Mouse (Mus musculus) lung, postnatal 14 days (tissue): ENCODE data around the gene Igfn1.

Source experiments
- DNase-seq: peaks from one replicate; pipeline ENCODE4 v3.0.0; 2021

Gene Igfn1

GRCm38 (mm10) chr1:136007211-136008158 lies 1.3 kb upstream of the Igfn1 start, which contains the start of gene Tmem9:
Gene Tmem9, plus strand, starts transcription at chr1:136008150.
- DNase-seq = peak; percentile 76

DNA sequence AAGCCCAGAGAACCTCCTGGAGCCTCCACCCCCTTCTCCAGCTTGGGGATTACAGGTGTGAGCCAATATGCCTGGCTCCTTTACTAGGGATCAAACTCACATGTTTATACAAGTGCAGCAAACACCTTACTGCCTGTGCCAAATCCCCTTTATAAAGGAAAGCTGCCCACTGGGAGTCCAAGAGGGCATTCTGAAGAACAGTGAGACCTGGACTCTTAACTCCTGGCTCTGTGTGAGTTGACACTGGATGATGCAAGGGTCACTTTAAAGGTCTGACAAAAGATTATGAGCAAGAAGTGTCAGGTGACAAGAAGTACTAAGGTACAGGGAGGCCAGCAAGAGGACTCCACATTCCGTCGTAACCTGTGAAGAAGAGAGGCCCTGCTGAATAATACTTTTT lies 4.7 kb downstream of the Igfn1 start:
- DNase-seq = no peak

DNA sequence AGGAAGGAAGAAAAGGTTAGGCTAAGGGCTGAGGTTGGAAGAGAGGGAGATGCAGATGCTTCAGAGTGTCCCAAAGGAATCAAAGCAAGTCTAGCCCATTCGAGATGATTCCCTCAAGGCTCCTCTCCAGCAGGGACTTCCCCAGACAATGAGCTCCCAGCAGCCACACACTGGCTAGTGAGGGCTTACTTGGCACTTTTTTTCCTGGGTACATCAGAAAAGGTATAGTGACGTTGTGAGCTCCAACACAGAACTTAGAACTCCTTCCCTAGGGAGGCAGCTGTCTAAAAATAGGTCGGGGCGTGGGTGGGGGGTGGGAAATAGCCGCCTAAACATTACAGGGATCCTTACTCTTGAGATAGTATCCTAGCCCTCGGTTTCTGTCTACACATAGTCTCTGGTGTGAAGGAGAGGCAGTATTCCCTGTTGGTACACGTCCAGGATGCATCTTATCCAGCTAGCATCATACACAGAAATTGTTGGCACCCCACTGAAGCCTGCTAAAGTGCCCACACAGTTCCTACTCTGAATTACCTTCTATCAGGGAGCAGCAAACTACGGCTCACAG lies 6.3 kb downstream of the Igfn1 start:
- DNase-seq = no peak

DNA sequence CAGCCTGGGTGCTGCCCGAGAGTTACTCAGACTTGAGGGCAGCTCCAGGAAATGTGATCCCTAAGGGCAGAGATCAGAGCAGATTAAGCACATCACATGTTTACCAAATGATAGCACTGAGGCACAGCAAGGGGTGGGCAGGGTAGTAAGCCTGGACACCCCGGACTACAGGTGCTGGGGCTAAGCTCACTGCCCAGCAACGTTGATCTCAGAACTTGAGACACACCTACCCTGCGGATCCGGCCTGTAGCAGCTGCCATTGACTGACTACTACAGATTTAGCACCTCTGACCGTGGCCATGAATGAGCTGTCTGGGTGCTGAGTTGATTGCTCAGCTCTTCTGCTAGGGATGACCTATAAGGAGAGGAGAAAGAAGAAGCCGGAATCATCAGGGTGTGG lies 8.6 kb downstream of the Igfn1 start:
- no peak for DNase-seq

DNA sequence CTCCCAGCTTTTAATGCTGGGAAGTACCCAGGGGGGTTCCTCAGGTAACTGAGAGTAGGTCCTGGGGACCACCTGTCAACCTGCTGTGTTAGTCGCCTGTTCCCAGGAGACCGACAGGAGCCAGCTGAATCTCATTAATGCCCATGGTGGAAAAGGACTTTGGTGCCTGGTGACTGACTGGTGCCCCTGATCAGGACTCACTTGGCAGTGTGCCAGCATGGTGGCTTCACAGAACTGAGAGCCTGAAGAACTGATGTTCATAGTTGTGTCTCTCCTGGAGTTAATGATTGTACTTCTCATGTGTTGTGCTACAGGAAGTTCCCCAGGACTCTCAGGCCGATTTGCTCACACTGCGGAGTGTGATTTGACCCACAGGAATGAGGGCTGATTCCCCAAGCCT lies 12.7 kb downstream of the Igfn1 start:
- DNase-seq = no peak

DNA sequence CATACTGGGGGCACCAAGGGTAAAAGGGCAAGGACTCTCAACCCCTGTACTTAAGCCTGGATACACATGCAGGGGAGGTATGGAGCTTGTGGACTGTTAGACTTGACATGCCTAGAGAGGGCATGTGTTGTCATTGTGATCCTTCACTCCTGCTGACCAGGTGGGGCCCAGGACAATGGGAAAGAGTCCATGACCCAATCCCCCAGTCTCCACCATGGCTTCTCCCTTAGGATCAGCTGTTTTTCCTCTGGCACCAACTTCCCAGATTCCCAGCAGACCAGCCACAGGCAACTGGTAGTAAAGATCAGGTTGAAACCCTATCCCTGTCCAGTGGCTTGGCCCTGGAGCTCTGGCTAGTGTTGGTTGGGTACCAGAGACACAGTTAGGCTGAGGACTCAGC lies 16.3 kb downstream of the Igfn1 start:
- no peak for DNase-seq

GRCm38 (mm10) chr1:135984105-135984504 lies 22.0 kb downstream of the Igfn1 start:
- no peak for DNase-seq

GRCm38 (mm10) chr1:135972576-135972975 lies 33.6 kb downstream of the Igfn1 start:
- no peak for DNase-seq

- DNase-seq = no peak
Measured at GRCm38 (mm10) chr1:135970486-135970885, 35.7 kb downstream of the Igfn1 start.

- DNase-seq = no peak
Measured at GRCm38 (mm10) chr1:135967739-135968138, 38.4 kb downstream of the Igfn1 start.

DNA sequence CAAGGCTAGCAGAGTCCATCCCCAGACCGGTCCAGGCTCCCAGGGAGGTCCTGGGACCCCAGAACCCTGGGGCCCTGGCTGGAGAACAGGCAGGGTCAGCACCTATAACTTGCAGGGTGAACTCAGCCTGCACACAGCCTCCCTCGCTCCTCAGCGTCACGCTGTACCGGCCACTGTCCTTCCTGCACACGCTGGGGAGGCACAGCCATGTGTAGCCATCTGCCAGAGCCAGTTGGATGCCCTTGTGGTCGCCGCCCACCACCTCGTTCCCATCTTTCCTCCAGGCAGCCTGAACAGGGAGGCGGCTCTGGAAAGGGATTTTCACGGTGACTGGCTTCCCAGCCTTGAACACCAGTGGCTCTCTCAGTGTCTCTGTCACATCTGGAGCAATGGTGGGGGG lies 41.6 kb downstream of the Igfn1 start:
- no peak for DNase-seq

- no peak for DNase-seq
Measured at GRCm38 (mm10) chr1:135963177-135963576, 43.0 kb downstream of the Igfn1 start.

GRCm38 (mm10) chr1:135958483-135958882 lies 47.7 kb downstream of the Igfn1 start:
- DNase-seq = no peak

DNA sequence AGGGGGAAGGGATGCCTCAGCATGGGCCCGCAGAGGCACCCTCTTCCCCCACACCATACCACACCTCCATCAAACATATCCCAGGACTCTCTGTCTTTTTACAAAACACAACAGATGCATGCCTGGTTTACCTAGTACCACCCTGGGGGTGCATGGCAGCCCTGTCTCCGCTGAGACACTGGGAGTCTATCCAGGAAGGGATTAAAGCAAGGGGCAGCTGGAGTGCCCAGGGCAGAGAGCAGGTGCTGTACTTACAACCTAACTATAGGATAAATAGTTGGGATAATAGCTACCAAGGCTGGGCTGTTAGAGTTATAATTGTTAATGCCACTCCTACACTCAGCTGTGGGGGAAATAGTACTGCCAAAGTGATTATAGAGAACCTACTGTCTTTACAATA lies 57.3 kb downstream of the Igfn1 start:
- DNase-seq = no peak

DNA sequence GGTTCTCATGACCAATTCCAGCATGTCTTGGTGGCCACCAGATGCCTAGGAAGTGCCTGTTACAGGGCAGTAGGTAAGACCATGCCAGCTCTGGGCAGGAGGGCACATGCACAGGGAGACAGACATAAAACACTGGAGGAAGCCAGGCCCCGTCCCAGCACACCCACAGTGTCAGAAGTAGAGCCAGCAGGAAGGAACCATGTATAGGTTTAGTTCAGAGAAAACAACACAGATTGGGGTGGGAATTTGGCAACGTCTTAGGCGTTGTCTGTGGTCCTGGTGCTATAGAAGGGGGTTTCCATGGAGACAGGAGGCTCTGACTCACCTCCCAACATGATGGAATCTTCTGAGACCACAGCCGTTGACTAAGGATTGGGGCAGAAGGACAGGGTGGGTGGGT lies 59.9 kb downstream of the Igfn1 start:
- DNase-seq = no peak

GRCm38 (mm10) chr1:135945711-135946110 lies 60.4 kb downstream of the Igfn1 start:
- peak; percentile 66 for DNase-seq

GRCm38 (mm10) chr1:135944526-135945259 lies 61.4 kb downstream of the Igfn1 start:
- DNase-seq = peak; percentile 88

DNA sequence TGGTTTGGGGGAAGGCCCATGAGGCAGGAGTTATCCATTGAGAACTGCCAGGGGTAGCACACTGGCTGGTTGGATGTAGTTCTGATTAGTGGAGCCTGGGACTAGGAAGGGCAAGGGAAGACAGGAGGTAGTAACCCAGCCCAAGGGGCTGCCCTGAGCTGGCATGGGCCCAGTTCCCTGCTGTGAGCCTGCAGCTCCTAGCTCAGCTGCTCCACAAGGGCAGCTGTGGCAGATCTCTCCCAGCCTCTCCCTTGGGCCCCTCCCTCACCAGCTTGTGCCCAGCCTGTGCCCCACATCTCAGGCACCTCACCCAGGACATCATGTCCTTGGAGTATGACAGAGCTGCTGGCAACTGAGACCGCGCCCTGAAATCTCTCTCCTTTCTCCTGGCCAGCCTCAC lies 62.4 kb downstream of the Igfn1 start:
- DNase-seq = no peak

- DNase-seq = no peak
Measured at GRCm38 (mm10) chr1:135942116-135942515, 64.0 kb downstream of the Igfn1 start.

- DNase-seq = no peak
Measured at GRCm38 (mm10) chr1:135941259-135942006, 64.7 kb downstream of the Igfn1 start.

DNA sequence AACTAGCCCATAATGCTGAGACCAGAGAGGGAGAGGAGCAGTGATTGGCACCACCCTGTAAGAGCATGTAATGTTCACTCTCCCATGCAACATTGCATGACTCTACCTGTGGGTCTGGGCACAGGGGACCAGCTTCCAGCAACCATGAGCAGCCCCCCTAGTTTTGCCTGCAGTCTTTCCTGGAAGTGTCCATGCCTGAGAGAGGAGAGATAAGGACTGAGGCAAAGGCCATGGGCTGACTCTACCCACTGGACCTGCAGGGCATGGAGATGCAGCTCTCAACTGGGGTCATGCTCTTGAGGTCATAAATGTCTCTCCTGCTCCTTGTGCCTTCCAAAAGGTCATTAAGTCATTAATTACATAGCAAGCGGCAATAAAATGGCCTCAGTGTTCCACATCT lies 70.1 kb downstream of the Igfn1 start:
- no peak for DNase-seq

- DNase-seq = no peak
Measured at GRCm38 (mm10) chr1:135933704-135934293, 72.3 kb downstream of the Igfn1 start.

DNA sequence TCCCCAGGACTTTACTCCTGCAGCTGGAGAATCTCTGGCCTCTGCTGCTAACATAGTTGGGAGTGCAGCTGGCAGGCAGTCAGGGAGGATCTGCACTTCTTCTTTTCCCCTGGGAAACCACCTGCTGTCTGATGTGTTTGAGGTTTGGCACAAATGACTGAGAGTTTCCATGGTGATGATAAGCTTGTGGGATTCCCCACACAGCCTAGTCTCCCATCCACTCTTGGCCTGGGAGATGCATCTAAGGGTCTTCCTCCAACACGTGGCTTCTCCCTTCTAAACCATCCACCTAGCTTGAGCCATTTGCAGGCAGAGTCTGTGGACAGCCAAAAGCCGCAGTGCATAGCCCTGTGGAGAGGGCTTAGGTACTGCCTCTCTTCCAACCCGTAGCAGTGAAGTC lies 76.3 kb downstream of the Igfn1 start:
- DNase-seq = no peak
